26 mouse cellular contexts compared by ENCODE assay signal in the genomic region with DNA sequence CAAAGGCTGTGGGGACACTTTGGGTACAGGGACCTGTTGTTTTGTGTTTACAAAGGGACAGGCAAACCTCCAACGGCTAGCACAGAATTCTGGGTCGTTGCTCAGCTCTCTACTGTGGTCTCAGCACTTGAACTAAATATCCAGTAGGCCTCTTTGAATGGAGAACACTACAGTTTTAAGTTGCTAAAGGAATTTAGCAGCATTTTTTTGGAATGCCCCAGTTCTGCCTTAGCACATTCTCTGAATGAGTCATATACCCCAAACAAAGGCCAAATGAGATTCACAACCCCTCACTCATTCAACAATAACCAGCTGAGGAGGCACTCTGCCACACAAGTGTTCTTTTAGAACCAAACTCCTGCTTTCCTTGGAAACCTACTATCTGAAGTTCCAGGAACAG.
"Had no signal": no experiment of that assay in that cellular context is flagged by ENCODE, and none has a peak within 500 bp of the region (broad histone marks: within the 10 kb centered on the region; RNA-seq: fewer than 3 reads in every experiment).

No protein-coding gene starts in this region.

- H3K4me1 ChIP-seq: heart, embryonic 13.5 days; heart, embryonic 15.5 days; kidney, embryonic 15.5 days; limb, embryonic 13.5 days; liver, embryonic 12.5 days had no signal

- H3K4me2 ChIP-seq: heart, embryonic 11.5 days; heart, embryonic 13.5 days; heart, embryonic 15.5 days; hindbrain, embryonic 13.5 days; hindbrain, embryonic 15.5 days; kidney, embryonic 15.5 days; limb, embryonic 13.5 days; limb, embryonic 15.5 days; liver, embryonic 12.5 days had no signal

- H3K4me3 ChIP-seq: heart, adult 2 months; heart, embryonic 13.5 days; heart, embryonic 15.5 days; hindbrain, embryonic 13.5 days; hindbrain, embryonic 15.5 days; kidney, embryonic 15.5 days; limb, embryonic 13.5 days; limb, embryonic 15.5 days; liver, embryonic 12.5 days had no signal

- H3K27me3 ChIP-seq: heart, embryonic 13.5 days; heart, embryonic 15.5 days; hindbrain, embryonic 13.5 days; hindbrain, embryonic 15.5 days; kidney, embryonic 15.5 days; limb, embryonic 13.5 days; limb, embryonic 15.5 days; liver, embryonic 12.5 days had no signal

- DNase-seq: gastrocnemius, postnatal 14 days; gastrocnemius, postnatal 36 days; heart, adult 11 months; heart, adult 2 months; heart, postnatal 14 days; heart, postnatal 36 days; kidney, adult 11 months; kidney, adult 2 months; kidney, adult 9 months; kidney, postnatal 25 days; layer of hippocampus, adult 9-11 months; layer of hippocampus, postnatal 36 days; left cerebral cortex, postnatal 4 days had no signal

- H3K27ac ChIP-seq: heart, adult 2 months; heart, embryonic 13.5 days; heart, embryonic 15.5 days; hindbrain, embryonic 13.5 days; hindbrain, embryonic 15.5 days; hindbrain, postnatal 0 days; kidney, embryonic 15.5 days; kidney, postnatal 0 days; limb, embryonic 13.5 days; limb, embryonic 15.5 days; liver, embryonic 12.5 days; liver, embryonic 14.5 days had no signal

- H3K9ac ChIP-seq: heart, embryonic 13.5 days; heart, embryonic 15.5 days; hindbrain, embryonic 13.5 days; hindbrain, embryonic 15.5 days; kidney, embryonic 15.5 days; limb, embryonic 13.5 days; limb, embryonic 15.5 days; liver, embryonic 12.5 days; liver, embryonic 14.5 days had no signal

- H3K9me3 ChIP-seq: heart, embryonic 13.5 days; heart, embryonic 15.5 days; hindbrain, embryonic 13.5 days; hindbrain, embryonic 15.5 days; kidney, embryonic 15.5 days; limb, embryonic 13.5 days; limb, embryonic 15.5 days; liver, embryonic 12.5 days had no signal

- ATAC-seq: hindbrain, postnatal 0 days; intestine, embryonic 16.5 days; liver, embryonic 12.5 days had no signal

- H3K36me3 ChIP-seq: heart, embryonic 13.5 days; heart, embryonic 15.5 days; hindbrain, embryonic 15.5 days; kidney, embryonic 15.5 days; limb, embryonic 13.5 days; limb, embryonic 15.5 days; liver, embryonic 12.5 days had no signal
